In genomic region chr11:115420336-115421190, GRCm38 (mm10) we compare ENCODE assay signal across 8 mouse cellular contexts. TPM values are rescaled to one million over a fixed set of nuclear protein-coding genes. Genes with fewer than 3 reads are reported as not detected.
DNase-seq lines count a peak whose midpoint lies in the region; ATAC-seq and TF ChIP-seq lines count a peak whose summit lies in the region.

No protein-coding gene starts in this region.

- no peak overlapping the region for H3K27ac ChIP-seq in ES-Bruce4 (ENCODE audit: insufficient read depth, low read length)
- H3K27ac ChIP-seq in forebrain, embryonic 14.5 days (ENCODE audit: low read depth, low read length): peak overlapping the region; percentile 78
- peak overlapping the region; percentile 89 for H3K27ac ChIP-seq in layer of hippocampus, adult 2 months
- H3K27ac ChIP-seq in lung, embryonic 16.5 days (ENCODE audit: low read length): peak overlapping the region; percentile 82

- no peak for TF ChIP-seq CTCF in ES-Bruce4 (IDR thresholded peaks at IDR 0.05; ENCODE audit: low read depth, low read length)
- TF ChIP-seq CTCF in brain, embryonic 14.5 days (IDR thresholded peaks at IDR 0.05; ENCODE audit: borderline replicate concordance, extremely low read depth, insufficient read depth, insufficient read length): no peak
- peak; percentile 35; the same call in 1 of the 2 replicates for TF ChIP-seq CTCF in layer of hippocampus, adult 2 months (conservative IDR thresholded peaks at IDR 0.05)

- peaks cover 13% of the 10 kb centered on the region for H3K36me3 ChIP-seq in ES-Bruce4 (ENCODE audit: control insufficient read depth, insufficient read depth, low read length, poor library complexity, severe bottlenecking)
- H3K36me3 ChIP-seq in forebrain, embryonic 14.5 days (ENCODE audit: control insufficient read depth, insufficient read depth, low read length): peaks cover 41% of the 10 kb centered on the region
- peaks cover 16% of the 10 kb centered on the region for H3K36me3 ChIP-seq in lung, embryonic 16.5 days (ENCODE audit: control insufficient read depth, insufficient read depth, low read length)

- H3K9me3 ChIP-seq in ES-Bruce4 (replicated peaks; ENCODE audit: control insufficient read depth, insufficient read depth, low read length, poor library complexity, severe bottlenecking): no peaks in the 10 kb centered on the region
- H3K9me3 ChIP-seq in forebrain, embryonic 14.5 days (replicated peaks; ENCODE audit: control insufficient read depth, low read length): no peaks in the 10 kb centered on the region
- H3K9me3 ChIP-seq in lung, embryonic 16.5 days (ENCODE audit: control insufficient read depth, low read length): no peaks in the 10 kb centered on the region

- TF ChIP-seq POLR2A in ES-Bruce4 (IDR thresholded peaks at IDR 0.05; ENCODE audit: insufficient read depth, low read length): no peak
- TF ChIP-seq POLR2A in brain, embryonic 14.5 days (IDR thresholded peaks at IDR 0.05; ENCODE audit: borderline replicate concordance, extremely low read depth, insufficient read depth, insufficient read length, poor library complexity, severe bottlenecking): no peak

- WGBS in forebrain, embryonic 14.5 days: 4% methylated on average over 37 of the region's 45 CpGs
- WGBS in lung, embryonic 16.5 days: 1% methylated on average over 44 of the region's 45 CpGs

- peak; percentile 68 for ATAC-seq in forebrain, embryonic 14.5 days
- ATAC-seq in lung, embryonic 16.5 days (ENCODE audit: low read depth): peak; percentile 75

- H3K9ac ChIP-seq in ES-Bruce4 (ENCODE audit: low read depth, poor library complexity, severe bottlenecking): peak overlapping the region; percentile 83
- peak overlapping the region; percentile 95 for H3K9ac ChIP-seq in forebrain, embryonic 14.5 days (ENCODE audit: low read length)
- peak overlapping the region; percentile 96 for H3K9ac ChIP-seq in lung, embryonic 16.5 days (ENCODE audit: low read length)

- peak overlapping the region; percentile 98 for H3K4me2 ChIP-seq in forebrain, embryonic 14.5 days (ENCODE audit: low read length)
- H3K4me2 ChIP-seq in lung, embryonic 16.5 days (ENCODE audit: low read depth, low read length): peak overlapping the region; percentile 89

- TF ChIP-seq EP300 in ES-Bruce4 (IDR thresholded peaks at IDR 0.05; ENCODE audit: insufficient read depth, low read depth, low read length): no peak

- H3K27me3 ChIP-seq in ES-Bruce4 (ENCODE audit: control insufficient read depth, insufficient read depth, low read length, poor library complexity, severe bottlenecking): no peaks in the 10 kb centered on the region
- no peaks in the 10 kb centered on the region for H3K27me3 ChIP-seq in forebrain, embryonic 14.5 days (replicated peaks; ENCODE audit: control insufficient read depth, insufficient read depth, low read length)
- H3K27me3 ChIP-seq in lung, embryonic 16.5 days (ENCODE audit: control insufficient read depth, insufficient read depth, low read depth, low read length): no peaks in the 10 kb centered on the region

- peak; percentile 67 for DNase-seq in brain, embryonic 14.5 days (ENCODE audit: low read depth)
- peak; percentile 59 for DNase-seq in forebrain, embryonic 14.5 days (ENCODE audit: low spot score)
- DNase-seq in heart, postnatal 10 days: peak; percentile 78
- peak in 1 of 2 experiments; percentile 46 for DNase-seq in layer of hippocampus, adult 2 months (ENCODE audit: low spot score in 2 of 2)
- DNase-seq in retina, embryonic 14.5 days (ENCODE audit: low spot score): peak; percentile 52
- peak; percentile 47 to 66 for DNase-seq in urinary bladder, postnatal 36 days (ENCODE audit: low spot score in 2 of 2)

- peak overlapping the region; percentile 97 for H3K4me3 ChIP-seq in ES-Bruce4 (ENCODE audit: low read depth, low read length)
- H3K4me3 ChIP-seq in forebrain, embryonic 14.5 days (ENCODE audit: low read depth, low read length): peak overlapping the region; percentile 94
- peak overlapping the region; percentile 78 for H3K4me3 ChIP-seq in layer of hippocampus, adult 2 months
- peak overlapping the region; percentile 88 for H3K4me3 ChIP-seq in lung, embryonic 16.5 days (ENCODE audit: low read length)

- H3K4me1 ChIP-seq in ES-Bruce4 (ENCODE audit: control insufficient read depth, insufficient read depth, low read length): no peaks in the 10 kb centered on the region
- H3K4me1 ChIP-seq in forebrain, embryonic 14.5 days (ENCODE audit: control insufficient read depth, insufficient read depth, low read length): peaks cover 20% of the 10 kb centered on the region
- H3K4me1 ChIP-seq in lung, embryonic 16.5 days (replicated peaks; ENCODE audit: control insufficient read depth, insufficient read depth, low read length): peaks cover 18% of the 10 kb centered on the region

- intact Hi-C loops in heart, postnatal 10 days (cut with DNase I): no loop called here

RNA-seq across cellular contexts. Expression of gene Kctd2, which starts 0.6 kb away (rescaled TPM):
- 22.9 and 26.4 TPM in 2 replicates for polyA plus RNA-seq in ES-Bruce4 (2011; ENCODE audit: insufficient read depth, insufficient read length, low read depth, missing spikeins)
- 45.9 and 46.8 TPM in 2 replicates for polyA plus RNA-seq in brain, embryonic 14.5 days (2012; rRNA removed)
- 17.8 and 17.9 TPM in 2 replicates for polyA plus RNA-seq in forebrain, embryonic 14.5 days (2014; fragmentation: Nextera tagmentation; extraction: Ambion mirVana)
- 10 to 100 TPM; 22.7 to 26.7 TPM for total RNA-seq in heart, postnatal 10 days (2021)
- total RNA-seq in layer of hippocampus, adult 2 months (2021): 10 to 100 TPM; 74.5 to 74.6 TPM
- polyA plus RNA-seq in lung, embryonic 16.5 days (2015; fragmentation: Nextera tagmentation; extraction: Ambion mirVana): 3.4 and 4.3 TPM in 2 replicates

RNA-seq across cellular contexts. Expression of gene Atp5h, which starts 0.8 kb away (rescaled TPM):
- 340 and 358 TPM in 2 replicates for polyA plus RNA-seq in ES-Bruce4 (2011; ENCODE audit: insufficient read depth, insufficient read length, low read depth, missing spikeins)
- 399 and 402 TPM in 2 replicates for polyA plus RNA-seq in brain, embryonic 14.5 days (2012; rRNA removed)
- 768 and 904 TPM in 2 replicates for polyA plus RNA-seq in forebrain, embryonic 14.5 days (2014; fragmentation: Nextera tagmentation; extraction: Ambion mirVana)
- 1,000 to 10,000 TPM; 1,980 to 2,006 TPM for total RNA-seq in heart, postnatal 10 days (2021)
- total RNA-seq in layer of hippocampus, adult 2 months (2021): 100 to 1,000 TPM; 467 to 494 TPM
- 822 and 823 TPM in 2 replicates for polyA plus RNA-seq in lung, embryonic 16.5 days (2015; fragmentation: Nextera tagmentation; extraction: Ambion mirVana)

RNA-seq across cellular contexts. Expression of gene Mrpl58, which starts 17.0 kb away (rescaled TPM):
- 50.9 and 60.6 TPM in 2 replicates for polyA plus RNA-seq in ES-Bruce4 (2011; ENCODE audit: insufficient read depth, insufficient read length, low read depth, missing spikeins)
- polyA plus RNA-seq in brain, embryonic 14.5 days (2012; rRNA removed): 115 and 126 TPM in 2 replicates
- polyA plus RNA-seq in forebrain, embryonic 14.5 days (2014; fragmentation: Nextera tagmentation; extraction: Ambion mirVana): 203 and 253 TPM in 2 replicates
- total RNA-seq in heart, postnatal 10 days (2021): 100 to 1,000 TPM; 144 to 150 TPM
- total RNA-seq in layer of hippocampus, adult 2 months (2021): 100 to 1,000 TPM; 100 to 105 TPM
- 203 and 205 TPM in 2 replicates for polyA plus RNA-seq in lung, embryonic 16.5 days (2015; fragmentation: Nextera tagmentation; extraction: Ambion mirVana)

RNA-seq across cellular contexts. Expression of gene Trim80, which starts 19.8 kb away (rescaled TPM):
- not detected in 2 replicates for polyA plus RNA-seq in ES-Bruce4 (2011; ENCODE audit: insufficient read depth, insufficient read length, low read depth, missing spikeins)
- polyA plus RNA-seq in brain, embryonic 14.5 days (2012; rRNA removed): 0.04 and 0.12 TPM in 2 replicates
- not detected in 2 replicates for polyA plus RNA-seq in forebrain, embryonic 14.5 days (2014; fragmentation: Nextera tagmentation; extraction: Ambion mirVana)
- not detected for total RNA-seq in heart, postnatal 10 days (2021)
- total RNA-seq in layer of hippocampus, adult 2 months (2021): not detected
- not detected in 2 replicates for polyA plus RNA-seq in lung, embryonic 16.5 days (2015; fragmentation: Nextera tagmentation; extraction: Ambion mirVana)

RNA-seq across cellular contexts. Expression of gene Cdr2l, which starts 38.8 kb away (rescaled TPM):
- polyA plus RNA-seq in ES-Bruce4 (2011; ENCODE audit: insufficient read depth, insufficient read length, low read depth, missing spikeins): 12.3 and 14.1 TPM in 2 replicates
- polyA plus RNA-seq in brain, embryonic 14.5 days (2012; rRNA removed): 39.1 and 50.8 TPM in 2 replicates
- polyA plus RNA-seq in forebrain, embryonic 14.5 days (2014; fragmentation: Nextera tagmentation; extraction: Ambion mirVana): 17.7 and 19.0 TPM in 2 replicates
- 10 to 100 TPM; 13.9 to 16.8 TPM for total RNA-seq in heart, postnatal 10 days (2021)
- 10 to 100 TPM; 21.9 to 26.1 TPM for total RNA-seq in layer of hippocampus, adult 2 months (2021)
- 11.5 and 12.0 TPM in 2 replicates for polyA plus RNA-seq in lung, embryonic 16.5 days (2015; fragmentation: Nextera tagmentation; extraction: Ambion mirVana)
